Mouse (Mus musculus) cortical plate, adult 2 months (tissue): Measurements from ENCODE around the gene Golm1. TPM values are rescaled to one million over a fixed set of nuclear protein-coding genes. Genes with fewer than 3 reads are reported as not detected.
"Not testable (repeated sequence)": the region's sequence is repeated elsewhere in the genome, so short reads cannot be mapped to it uniquely, and the experiment has no call there.

Experiments
- H3K27ac ChIP-seq: fragments of 200-500 bp; 2 replicates; pipeline ENCODE4 v1.5.1; 2012; ENCODE audit warnings: low read length, control low read depth, inconsistent platforms; ENCODE audit not compliant: insufficient read depth
- H3K4me1 ChIP-seq: fragments of 200-500 bp; 2 replicates; pipeline ENCODE4 v1.6.1; 2011; ENCODE audit warnings: low read length; ENCODE audit not compliant: control insufficient read depth, insufficient read depth
- H3K4me3 ChIP-seq: fragments of 200-500 bp; 2 replicates; pipeline ENCODE4 v1.5.1; 2011; ENCODE audit warnings: mild to moderate bottlenecking, low read length, control low read depth; ENCODE audit not compliant: insufficient read depth
- CTCF ChIP-seq: fragments of 200-500 bp; IDR thresholded peaks from 2 replicates; pipeline ENCODE4 v1.5.1; 2011; ENCODE audit warnings: mild to moderate bottlenecking, control low read depth, low read length; ENCODE audit not compliant: insufficient read depth; ENCODE audit errors: extremely low read depth
- POLR2A ChIP-seq: fragments of 200-500 bp; IDR thresholded peaks from 2 replicates; pipeline ENCODE4 v1.6.1; 2011; ENCODE audit warnings: mild to moderate bottlenecking, low read length, control low read depth; ENCODE audit not compliant: insufficient read depth; ENCODE audit errors: extremely low read depth
- polyA plus RNA-seq: library from polyadenylated mRNA; depleted of rRNA; stranded (reverse); fragments of >200 nt; gene quantifications from 2 replicates; pipeline ENCODE4 v1.2.3, GENCODE M21; 2012

The Golm1 gene
- polyA plus RNA-seq, 1 experiment: 13.1 TPM

DNA sequence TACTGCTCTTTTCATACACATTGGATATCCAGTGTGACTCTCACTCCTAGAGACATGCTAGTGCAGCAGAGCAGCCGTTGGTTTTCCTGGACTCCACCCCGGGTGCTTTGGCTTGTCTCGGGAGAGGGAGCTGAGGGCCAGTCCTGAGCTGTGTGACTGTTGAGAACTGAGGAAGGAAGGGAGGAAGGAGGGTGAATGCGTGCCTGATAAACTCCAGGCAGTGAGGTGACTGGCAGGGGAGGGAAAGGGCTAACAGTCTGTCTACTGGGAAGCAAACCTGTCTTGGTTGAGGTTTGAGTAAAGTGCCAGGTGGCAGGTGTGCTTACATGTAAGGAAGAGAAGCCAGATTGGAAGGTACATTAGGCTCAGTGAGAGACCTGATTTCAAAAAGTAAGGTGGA, 61.7 kb downstream of the Golm1 start:
- Histone ChIP-seq H3K4me3 (no peak overlapping the region), H3K27ac (no peak overlapping the region), H3K4me1 (no peaks in the 10 kb centered on the region)
- no peak for TF ChIP-seq CTCF
- TF ChIP-seq POLR2A: no peak

DNA sequence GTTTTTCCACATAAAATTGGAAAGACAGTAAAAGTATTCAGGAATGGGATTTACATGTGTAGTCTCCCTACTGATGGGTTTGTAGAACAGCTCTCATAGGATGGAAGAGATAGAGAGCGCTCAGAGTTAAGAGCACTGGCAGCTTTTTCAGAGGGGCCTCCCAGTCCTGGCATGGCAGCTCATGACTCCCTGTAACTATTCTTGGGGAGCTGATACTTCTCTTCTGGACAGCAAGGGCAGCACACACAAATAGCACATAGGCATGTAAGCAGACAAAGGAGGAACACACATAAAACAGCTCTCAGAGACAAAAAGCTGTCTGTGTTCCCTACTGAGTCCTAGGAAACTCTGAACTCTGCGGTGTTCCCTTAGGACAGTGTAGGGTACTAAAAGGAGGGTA, 65.2 kb downstream of the Golm1 start:
- TF ChIP-seq CTCF (no peak), POLR2A (no peak)
- no peak overlapping the region for H3K4me3 ChIP-seq
- no peak overlapping the region for H3K27ac ChIP-seq
- H3K4me1 ChIP-seq: no peaks in the 10 kb centered on the region

DNA sequence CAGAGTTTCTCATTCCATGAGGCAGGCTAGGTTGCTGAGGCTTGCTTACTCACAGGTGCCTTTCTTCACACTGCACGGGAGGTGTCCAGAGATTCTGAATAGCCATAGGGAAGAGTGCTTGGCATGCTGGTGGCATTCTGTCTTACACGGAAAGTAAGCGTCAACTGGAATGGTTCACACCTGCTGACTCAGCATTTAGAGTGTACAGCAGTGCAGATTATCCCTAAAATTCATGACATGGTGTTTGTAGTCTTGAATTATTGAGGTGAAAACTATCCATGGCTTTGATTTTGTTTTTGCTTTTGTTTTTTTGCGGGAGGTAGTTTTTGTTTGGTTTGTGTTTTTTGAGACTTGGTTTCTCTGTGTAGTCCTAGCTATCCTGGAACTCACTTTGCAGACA, 65.7 kb downstream of the Golm1 start:
- H3K4me3 ChIP-seq: no peak overlapping the region
- H3K4me1 ChIP-seq: no peaks in the 10 kb centered on the region
- TF ChIP-seq CTCF (no peak), POLR2A (no peak)
- H3K27ac ChIP-seq: no peak overlapping the region

DNA sequence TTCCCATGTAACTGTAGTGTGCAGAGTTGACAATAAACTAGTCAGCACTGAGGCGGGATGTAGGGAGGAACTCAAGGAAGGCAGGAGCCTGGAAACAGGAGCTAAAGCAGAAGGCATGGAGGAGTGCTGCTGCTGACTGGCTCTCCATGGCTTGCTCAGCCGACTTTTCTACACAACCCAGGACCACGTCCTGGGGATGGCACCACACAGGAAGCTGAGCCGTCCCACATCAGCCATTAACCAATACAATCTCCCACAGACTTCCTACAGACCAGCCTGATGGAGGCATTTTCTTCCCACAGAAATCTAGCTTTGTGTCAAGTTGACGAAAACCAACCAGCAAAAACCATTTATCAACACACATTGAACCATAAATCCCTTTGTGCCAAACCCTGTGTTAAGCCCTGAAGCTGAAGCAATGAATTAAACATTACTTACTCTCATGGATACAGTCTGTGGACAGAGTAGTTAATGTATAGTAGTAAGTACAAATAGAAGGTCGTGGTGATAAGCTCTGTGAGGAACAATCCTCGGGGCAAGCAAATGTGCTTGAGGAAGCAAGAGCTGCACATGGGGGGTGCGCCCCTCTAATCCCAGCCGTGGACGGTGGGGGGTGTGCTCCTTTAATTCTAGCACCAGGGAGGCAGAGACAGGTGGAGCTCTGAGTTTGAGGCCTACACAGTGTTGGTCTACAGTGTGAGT, 70.2 kb downstream of the Golm1 start:
- Histone ChIP-seq H3K4me3 (no peak overlapping the region), H3K27ac (no peak overlapping the region), H3K4me1 (no peaks in the 10 kb centered on the region)
- TF ChIP-seq POLR2A: no peak

DNA sequence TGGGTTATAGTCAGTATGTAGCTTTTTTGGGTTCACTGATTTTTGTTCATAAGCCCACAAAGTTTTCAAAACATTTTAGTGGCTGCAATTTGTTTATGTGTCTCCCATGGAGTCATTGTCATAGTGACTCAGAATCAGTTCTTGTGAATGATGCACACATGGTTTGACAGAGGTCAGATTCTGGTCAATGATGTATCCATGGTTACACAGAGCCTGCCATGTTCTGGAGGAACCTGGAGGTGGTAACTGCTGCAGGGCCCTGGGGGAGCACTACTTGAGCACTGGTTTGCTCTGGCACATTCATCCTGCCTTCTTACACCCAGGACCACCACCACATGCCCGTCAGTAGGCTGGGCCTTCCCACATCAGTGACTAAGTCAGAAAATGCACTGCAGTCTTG, 71.1 kb downstream of the Golm1 start:
- TF ChIP-seq CTCF (no peak), POLR2A (no peak)
- Histone ChIP-seq H3K4me3 (no peak overlapping the region), H3K4me1 (no peaks in the 10 kb centered on the region), H3K27ac (no peak overlapping the region)

DNA sequence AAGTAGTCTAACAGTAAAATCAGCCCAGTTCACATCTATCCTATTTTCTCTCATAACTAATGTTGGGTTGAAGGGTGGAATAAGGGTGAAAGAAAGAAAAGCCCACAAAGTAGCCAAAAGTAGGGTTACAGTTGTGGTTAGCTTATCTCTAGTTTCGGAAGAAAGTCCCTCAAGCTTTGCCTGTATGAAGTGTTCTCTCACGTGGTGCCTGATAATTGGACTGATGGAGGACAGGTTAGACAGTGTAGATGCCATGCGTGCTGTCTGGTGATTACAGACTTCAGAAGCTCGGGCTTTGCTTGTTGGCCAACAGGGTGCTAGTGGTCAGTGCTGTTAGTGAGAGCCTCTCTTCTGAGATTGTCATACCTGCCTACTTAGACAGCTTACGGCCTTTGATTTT, 72.5 kb downstream of the Golm1 start:
- TF ChIP-seq POLR2A (no peak), CTCF (no peak)
- Histone ChIP-seq H3K4me1 (no peaks in the 10 kb centered on the region), H3K4me3 (no peak overlapping the region), H3K27ac (no peak overlapping the region)

DNA sequence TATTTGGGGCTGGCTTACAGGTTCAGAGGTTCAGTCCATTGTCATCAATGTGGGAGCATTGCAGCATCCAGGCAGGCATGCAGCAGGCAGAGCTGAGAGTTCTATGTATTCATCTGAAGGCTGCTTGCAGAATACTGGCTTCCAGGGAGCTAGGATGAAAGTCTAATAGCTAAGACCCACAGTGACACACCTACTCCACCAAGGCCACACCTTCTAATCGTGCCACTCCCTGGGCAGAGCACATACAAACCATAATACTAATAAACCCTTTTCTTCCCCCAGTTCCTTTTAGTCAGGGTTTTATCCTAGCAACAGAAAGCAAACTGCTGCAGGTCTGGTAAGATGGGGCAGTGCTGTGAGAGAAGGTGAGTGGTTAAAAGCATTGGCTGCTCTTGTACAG, 83.0 kb downstream of the Golm1 start:
- H3K4me1 ChIP-seq: no peaks in the 10 kb centered on the region
- no peak overlapping the region for H3K27ac ChIP-seq
- TF ChIP-seq CTCF: no peak
- TF ChIP-seq POLR2A: no peak
- no peak overlapping the region for H3K4me3 ChIP-seq

DNA sequence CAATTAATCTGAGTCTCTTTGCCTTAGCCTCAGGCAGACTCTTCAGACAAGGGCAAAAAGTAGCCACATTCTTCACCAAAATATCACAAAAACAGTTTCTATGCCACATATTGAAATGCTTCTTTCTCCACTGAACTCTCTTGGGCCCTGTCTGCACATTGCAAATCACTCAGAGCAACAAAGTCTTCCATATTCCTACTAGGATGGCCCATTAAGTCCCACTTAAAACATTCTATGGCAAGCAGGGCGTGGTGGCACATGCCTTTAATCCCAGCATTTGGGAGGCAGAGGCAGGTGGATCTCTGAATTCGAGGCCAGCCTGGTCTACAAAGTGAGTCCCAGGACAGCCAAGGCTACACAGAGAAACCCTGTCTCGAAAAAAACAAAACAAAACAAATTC, 83.6 kb downstream of the Golm1 start:
- not testable (repeated sequence) for H3K4me3 ChIP-seq, H3K27ac ChIP-seq, H3K4me1 ChIP-seq

DNA sequence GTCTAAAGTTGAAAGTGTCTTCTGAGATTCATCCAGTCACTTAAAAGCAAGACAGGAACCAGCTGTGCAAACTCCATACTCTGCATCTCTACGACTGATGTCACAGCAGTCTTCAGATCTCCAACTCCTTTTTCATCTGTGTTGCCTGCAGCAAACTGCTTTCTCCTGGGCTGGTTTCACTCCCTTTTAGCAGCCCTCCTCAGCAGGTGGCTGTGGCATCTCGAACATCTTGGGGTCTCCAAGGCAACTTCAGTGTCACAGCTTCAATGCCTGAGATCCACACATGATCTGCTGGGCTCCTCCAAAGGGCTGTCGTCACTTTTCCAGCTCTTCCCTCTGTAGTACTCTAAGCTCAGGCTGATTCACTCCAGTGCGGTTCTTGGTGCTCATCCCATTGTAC, 84.9 kb downstream of the Golm1 start:
- Histone ChIP-seq H3K4me3 (no peak overlapping the region), H3K4me1 (peaks cover 4% of the 10 kb centered on the region; the same call in 1 of the 2 replicates), H3K27ac (no peak overlapping the region)
- TF ChIP-seq POLR2A: no peak
- no peak for TF ChIP-seq CTCF

DNA sequence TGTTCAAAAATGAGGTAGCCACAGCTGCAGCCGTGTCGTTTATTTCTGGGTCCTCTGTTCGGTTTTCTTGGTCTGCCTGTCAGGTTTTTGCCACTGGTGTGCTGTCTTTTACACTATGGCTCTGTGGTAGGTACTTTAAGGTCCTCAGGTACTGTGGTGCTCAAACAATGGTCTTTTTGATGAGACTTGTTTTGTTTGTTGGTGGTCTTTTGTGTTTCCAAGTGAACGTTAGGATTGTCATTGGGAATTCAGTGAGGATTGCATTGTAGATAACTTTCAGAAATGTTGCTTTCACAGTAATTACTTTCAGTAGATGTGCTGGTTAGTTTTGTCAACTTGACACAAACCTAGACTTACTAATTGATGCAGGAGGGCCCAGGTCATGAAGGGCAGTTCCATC, 85.9 kb downstream of the Golm1 start:
- Histone ChIP-seq H3K4me1 (peaks cover 4% of the 10 kb centered on the region; the same call in 1 of the 2 replicates), H3K27ac (no peak overlapping the region), H3K4me3 (no peak overlapping the region)
- TF ChIP-seq POLR2A (no peak), CTCF (no peak)
